In the genomic region with DNA sequence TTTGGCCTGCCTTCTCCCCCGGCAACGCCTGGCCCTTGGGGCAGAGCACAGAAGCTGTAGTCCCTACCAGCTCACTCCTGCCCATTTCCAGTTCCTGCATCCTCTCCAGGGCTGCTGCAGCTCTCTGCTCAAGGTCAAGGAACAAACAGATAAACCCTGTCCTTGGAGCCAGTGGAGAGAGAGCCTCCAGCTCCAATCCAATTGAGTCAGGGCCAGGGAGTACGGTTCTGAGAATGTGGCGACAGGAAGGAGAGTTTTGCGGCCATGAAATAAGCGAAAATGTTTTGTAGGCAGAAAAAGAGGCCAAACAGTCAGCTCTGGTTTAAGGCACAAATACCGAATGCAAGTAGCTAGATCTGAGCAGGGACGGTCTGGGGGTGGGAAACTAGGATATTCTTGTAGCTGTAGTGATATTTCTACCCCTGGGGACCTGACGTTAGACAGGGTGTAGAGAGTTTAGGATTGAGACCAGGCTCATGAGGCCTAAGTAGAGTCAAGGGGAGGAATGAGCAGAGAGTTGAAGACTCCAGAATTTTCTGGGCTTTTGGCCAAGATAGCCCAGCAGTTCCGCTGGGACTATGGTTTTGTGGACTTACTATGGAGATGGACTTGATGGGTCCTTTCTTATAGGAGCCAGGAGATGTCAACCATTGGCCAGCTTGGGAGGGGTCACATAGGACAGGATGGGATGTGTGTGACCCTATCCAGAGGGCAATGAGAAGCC, we compare ENCODE assay signal across 8 mouse cellular contexts.
DNase-seq lines count a peak whose midpoint lies in the region; ATAC-seq and TF ChIP-seq lines count a peak whose summit lies in the region.

No protein-coding gene starts in this region.

- 70% methylated on average over 10 of the region's 10 CpGs for WGBS in forebrain, embryonic 15.5 days
- WGBS in hindbrain, embryonic 14.5 days: 68% methylated on average over 10 of the region's 10 CpGs
- WGBS in liver, embryonic 14.5 days (ENCODE audit: insufficient replicate concordance): 61% methylated on average over 10 of the region's 10 CpGs
- WGBS in small intestine, adult 2 months: 65% methylated on average over 10 of the region's 10 CpGs

- H3K9me3 ChIP-seq in forebrain, embryonic 15.5 days: no peaks in the 10 kb centered on the region
- H3K9me3 ChIP-seq in hindbrain, embryonic 14.5 days (ENCODE audit: control insufficient read depth, low read length): peaks cover 3% of the 10 kb centered on the region
- H3K9me3 ChIP-seq in liver, embryonic 14.5 days (ENCODE audit: control insufficient read depth, low read length): no peaks in the 10 kb centered on the region

- H3K4me3 ChIP-seq in forebrain, embryonic 15.5 days: no peak overlapping the region
- no peak overlapping the region for H3K4me3 ChIP-seq in hindbrain, embryonic 14.5 days (replicated peaks; ENCODE audit: low read length)
- H3K4me3 ChIP-seq in liver, embryonic 14.5 days (ENCODE audit: insufficient read depth in 1 of 2, low read depth in 2 of 2, low read length in 2 of 2): no peak overlapping the region
- no peak overlapping the region for H3K4me3 ChIP-seq in small intestine, adult 2 months (ENCODE audit: low read depth, low read length)

- TF ChIP-seq POLR2A in small intestine, adult 2 months (IDR thresholded peaks at IDR 0.05; ENCODE audit: low read depth, low read length): no peak

- no peak for TF ChIP-seq CTCF in liver, embryonic 14.5 days (IDR thresholded peaks at IDR 0.05; ENCODE audit: low read depth)
- TF ChIP-seq CTCF in small intestine, adult 2 months (IDR thresholded peaks at IDR 0.05; ENCODE audit: extremely low read depth, insufficient read length, insufficient replicate concordance, low read depth, low read length): no peak

- H3K4me2 ChIP-seq in forebrain, embryonic 15.5 days (replicated peaks): no peak overlapping the region
- no peak overlapping the region for H3K4me2 ChIP-seq in hindbrain, embryonic 14.5 days (replicated peaks)
- no peak overlapping the region for H3K4me2 ChIP-seq in liver, embryonic 14.5 days (ENCODE audit: low read depth)

- no peaks in the 10 kb centered on the region for H3K36me3 ChIP-seq in forebrain, embryonic 15.5 days
- no peaks in the 10 kb centered on the region for H3K36me3 ChIP-seq in hindbrain, embryonic 14.5 days (replicated peaks; ENCODE audit: control insufficient read depth, insufficient read depth)
- no peaks in the 10 kb centered on the region for H3K36me3 ChIP-seq in liver, embryonic 14.5 days (replicated peaks; ENCODE audit: control insufficient read depth, insufficient read depth, low read depth)
- H3K36me3 ChIP-seq in small intestine, adult 2 months (ENCODE audit: control insufficient read depth, insufficient read depth, low read length): no peaks in the 10 kb centered on the region

- no peak for TF ChIP-seq EP300 in liver, embryonic 14.5 days (IDR thresholded peaks at IDR 0.05; ENCODE audit: low read depth)

- no peaks in the 10 kb centered on the region for H3K27me3 ChIP-seq in forebrain, embryonic 15.5 days
- no peaks in the 10 kb centered on the region for H3K27me3 ChIP-seq in hindbrain, embryonic 14.5 days (ENCODE audit: control insufficient read depth, insufficient read depth, low read length)
- no peaks in the 10 kb centered on the region for H3K27me3 ChIP-seq in liver, embryonic 14.5 days (ENCODE audit: control insufficient read depth, insufficient read depth, low read length)
- H3K27me3 ChIP-seq in small intestine, adult 2 months (ENCODE audit: control insufficient read depth, insufficient read depth, low read length): no peaks in the 10 kb centered on the region

- no peak overlapping the region for H3K9ac ChIP-seq in forebrain, embryonic 15.5 days (replicated peaks)
- H3K9ac ChIP-seq in hindbrain, embryonic 14.5 days: no peak overlapping the region
- no peak overlapping the region for H3K9ac ChIP-seq in liver, embryonic 14.5 days (replicated peaks)

- peaks cover 48% of the 10 kb centered on the region for H3K4me1 ChIP-seq in forebrain, embryonic 15.5 days
- peaks cover 27% of the 10 kb centered on the region for H3K4me1 ChIP-seq in hindbrain, embryonic 14.5 days (replicated peaks; ENCODE audit: control insufficient read depth, insufficient read depth, low read length)
- peaks cover 0 to 4% of the 10 kb centered on the region in 2 experiments; a peak in 1 of 4 replicates for H3K4me1 ChIP-seq in liver, embryonic 14.5 days (replicated peaks; ENCODE audit: control insufficient read depth in 2 of 2, insufficient read depth in 2 of 2, low read length in 1 of 2)
- H3K4me1 ChIP-seq in small intestine, adult 2 months (ENCODE audit: control insufficient read depth, insufficient read depth, insufficient read length, low read length): peaks cover 4% of the 10 kb centered on the region

- DNase-seq in adrenal gland, postnatal 36 days: peak; percentile 42 to 60
- peak; percentile 50 for DNase-seq in hindbrain, embryonic 14.5 days (ENCODE audit: low spot score)
- DNase-seq in liver, embryonic 14.5 days (ENCODE audit: low read depth in 3 of 3, low spot score in 3 of 3): no peak
- no peak for DNase-seq in natural killer cell, adult 2 months (ENCODE audit: low spot score in 2 of 2)

- H3K27ac ChIP-seq in forebrain, embryonic 15.5 days (replicated peaks): peak overlapping the region; percentile 92
- H3K27ac ChIP-seq in hindbrain, embryonic 14.5 days: peak overlapping the region; percentile 65
- no peak overlapping the region for H3K27ac ChIP-seq in liver, embryonic 14.5 days
- H3K27ac ChIP-seq in small intestine, adult 2 months (ENCODE audit: insufficient read depth, low read depth, low read length): peak overlapping the region; percentile 57

- no peak for ATAC-seq in forebrain, embryonic 15.5 days (replicated peaks)
- ATAC-seq in hindbrain, embryonic 14.5 days (ENCODE audit: low FRiP score): no peak
- ATAC-seq in liver, embryonic 14.5 days (ENCODE audit: insufficient read depth): peak; percentile 11; the same call in 1 of the 2 replicates
- ATAC-seq in erythroid progenitor cell, adult 5-6 weeks (replicated peaks; ENCODE audit: low FRiP score, poor library complexity, severe bottlenecking): no peak
- no peak for ATAC-seq in CD4-positive, CD25-positive, alpha-beta regulatory T cell, adult 4 months

Comparison
In these comparisons a context has a peak if more than half of its experiments do, and no peak if none do; other contexts are left out.
1. DNase-seq: peak in adrenal gland, postnatal 36 days (2 of 2) and hindbrain, embryonic 14.5 days (single experiment); none in liver, embryonic 14.5 days (0 of 3) and natural killer cell, adult 2 months (0 of 2).